Mouse (Mus musculus): ENCODE data around the gene Acer1. TPM values are rescaled to one million over a fixed set of nuclear protein-coding genes. Genes with fewer than 3 reads are reported as not detected.

Gene Acer1
- polyA plus RNA-seq, 1 experiment from 2014 or later, result 2.4 TPM

DNA sequence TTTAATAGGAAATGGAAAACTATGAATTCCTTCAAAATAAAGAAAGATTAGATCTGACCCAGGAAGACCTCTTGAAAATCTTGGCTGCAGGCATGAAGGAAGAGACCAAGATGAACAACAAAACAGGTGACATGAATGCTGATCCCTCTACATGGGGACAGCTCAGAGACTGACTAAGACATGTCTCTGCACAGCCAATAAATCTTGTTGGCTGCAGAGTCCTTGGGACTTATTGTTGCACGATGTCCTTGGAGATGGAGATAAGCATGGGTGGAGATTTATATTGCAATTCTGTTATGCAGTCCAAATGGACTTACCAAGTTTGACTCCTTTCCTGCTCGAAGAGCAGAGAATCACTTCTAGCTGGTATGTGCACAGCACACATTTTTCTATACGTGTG, 12.6 kb downstream of the Acer1 start:
- ATAC-seq (ENCODE audit: low read depth), result no peak
- Histone ChIP-seq H3K4me1 (ENCODE audit: control insufficient read depth, insufficient read depth, low read length) (no peaks in the 10 kb centered on the region), H3K36me3 (ENCODE audit: control insufficient read depth, insufficient read depth, low read length) (no peaks in the 10 kb centered on the region), H3K4me2 (ENCODE audit: low read depth, low read length) (no peak overlapping the region), H3K9me3 (ENCODE audit: control insufficient read depth, low read length) (no peaks in the 10 kb centered on the region), H3K4me3 (ENCODE audit: low read depth, low read length) (no peak overlapping the region), H3K27me3 (replicated peaks; ENCODE audit: control insufficient read depth, insufficient read depth, low read length) (0 out of 2 replicates have a peak, but pooled peaks cover 6% of the 10 kb centered on the region), H3K9ac (ENCODE audit: low read depth, low read length) (no peak overlapping the region), H3K27ac (replicated peaks; ENCODE audit: low read depth, low read length) (no peak overlapping the region)
- DNase-seq (ENCODE audit: low spot score), result no peak
- 69% methylated on average over 3 of the region's 3 CpGs for WGBS

DNA sequence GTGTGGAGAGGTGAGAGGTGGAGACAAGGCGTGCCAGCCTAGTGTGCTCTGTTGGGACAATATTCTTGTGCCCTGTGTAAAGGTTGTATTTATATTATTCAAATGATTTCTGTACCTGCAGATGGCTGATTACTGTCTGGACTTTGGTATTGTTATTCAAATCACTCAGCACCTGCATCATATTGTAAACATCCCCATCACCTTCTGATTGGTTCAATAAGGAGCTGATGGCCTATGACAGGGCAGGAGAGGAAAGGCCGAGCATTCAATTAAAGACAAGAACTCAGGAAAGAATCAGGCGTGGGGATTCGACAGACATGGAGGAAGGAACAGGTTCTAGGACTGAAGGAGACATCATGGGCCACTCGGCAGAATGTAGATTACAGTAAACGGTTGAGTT, 18.3 kb downstream of the Acer1 start:
- Histone ChIP-seq H3K9ac (ENCODE audit: low read depth, low read length) (no peak overlapping the region), H3K36me3 (ENCODE audit: control insufficient read depth, insufficient read depth, low read length) (no peaks in the 10 kb centered on the region), H3K27me3 (replicated peaks; ENCODE audit: control insufficient read depth, insufficient read depth, low read length) (no peaks in the 10 kb centered on the region), H3K27ac (replicated peaks; ENCODE audit: low read depth, low read length) (no peak overlapping the region), H3K4me3 (ENCODE audit: low read depth, low read length) (no peak overlapping the region), H3K4me1 (ENCODE audit: control insufficient read depth, insufficient read depth, low read length) (no peaks in the 10 kb centered on the region), H3K4me2 (ENCODE audit: low read depth, low read length) (no peak overlapping the region), H3K9me3 (ENCODE audit: control insufficient read depth, low read length) (no peaks in the 10 kb centered on the region)
- 78% methylated on average over 6 of the region's 6 CpGs for WGBS
- no peak for ATAC-seq (ENCODE audit: low read depth)
- no peak for DNase-seq (ENCODE audit: low spot score)

DNA sequence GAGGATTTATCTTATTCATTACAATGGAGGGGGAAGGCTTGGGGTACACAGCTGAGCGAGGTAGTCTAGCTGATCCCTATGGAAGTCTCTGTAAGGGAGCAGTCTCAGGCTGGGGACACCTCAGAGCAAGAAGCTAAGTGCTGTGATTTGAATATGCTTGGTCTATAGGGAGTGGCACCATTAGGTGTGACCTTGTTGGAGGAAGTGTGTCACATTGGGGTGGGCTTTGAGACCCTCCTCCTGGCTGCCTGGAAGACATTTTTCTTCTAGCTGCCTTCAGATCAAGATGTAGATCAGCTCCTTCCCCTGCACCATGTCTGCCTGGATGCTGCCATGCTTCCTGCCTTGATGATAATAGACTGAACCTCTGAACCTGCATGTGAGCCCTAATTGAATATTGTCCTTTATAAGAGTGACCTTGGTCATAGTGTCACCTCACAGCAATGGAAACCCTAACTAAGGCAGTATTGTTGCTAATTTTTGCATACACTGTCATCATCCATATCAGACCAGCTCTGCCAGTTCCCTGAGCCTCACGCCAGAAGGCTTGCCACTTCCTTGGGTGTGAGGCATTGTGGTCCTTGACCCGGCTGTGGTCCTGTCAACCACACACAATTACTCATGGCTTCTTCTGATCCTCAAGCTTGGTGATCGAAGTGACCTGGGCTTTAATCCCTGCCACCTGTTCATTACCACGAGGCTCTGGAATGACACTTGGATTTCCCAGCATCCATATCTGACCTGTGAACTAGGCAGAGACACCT, 19.1 kb downstream of the Acer1 start:
- DNase-seq (ENCODE audit: low spot score) (no peak), ATAC-seq (ENCODE audit: low read depth) (no peak)
- Histone ChIP-seq H3K4me2 (ENCODE audit: low read depth, low read length) (no peak overlapping the region), H3K36me3 (ENCODE audit: control insufficient read depth, insufficient read depth, low read length) (no peaks in the 10 kb centered on the region), H3K4me3 (ENCODE audit: low read depth, low read length) (no peak overlapping the region), H3K9me3 (ENCODE audit: control insufficient read depth, low read length) (no peaks in the 10 kb centered on the region), H3K27ac (replicated peaks; ENCODE audit: low read depth, low read length) (no peak overlapping the region), H3K9ac (ENCODE audit: low read depth, low read length) (no peak overlapping the region), H3K27me3 (replicated peaks; ENCODE audit: control insufficient read depth, insufficient read depth, low read length) (no peaks in the 10 kb centered on the region), H3K4me1 (ENCODE audit: control insufficient read depth, insufficient read depth, low read length) (no peaks in the 10 kb centered on the region)
- 73% methylated on average over 5 of the region's 5 CpGs for WGBS

DNA sequence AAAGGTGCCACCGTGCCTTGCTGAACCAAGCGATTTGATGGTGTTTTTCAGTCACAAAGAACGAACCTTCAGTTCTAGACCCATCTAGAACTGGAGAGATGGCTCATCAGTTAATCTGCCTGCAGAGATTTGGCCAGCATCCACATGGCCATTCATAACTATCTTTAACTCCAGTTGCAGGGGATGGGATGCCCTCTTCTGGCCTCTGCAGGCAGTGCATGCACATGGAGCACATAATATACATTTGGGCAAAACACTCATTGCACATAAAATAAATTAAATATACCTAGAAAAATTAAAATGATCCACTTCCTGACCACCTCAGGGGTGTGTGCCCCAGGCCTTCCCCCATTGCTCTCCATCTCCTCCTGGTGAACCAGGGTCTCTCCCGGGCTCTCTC, 20.0 kb downstream of the Acer1 start:
- H3K27me3 ChIP-seq (replicated peaks; ENCODE audit: control insufficient read depth, insufficient read depth, low read length), result no peaks in the 10 kb centered on the region
- no peak for ATAC-seq (ENCODE audit: low read depth)
- H3K4me2 ChIP-seq (ENCODE audit: low read depth, low read length), result no peak overlapping the region
- H3K9me3 ChIP-seq (ENCODE audit: control insufficient read depth, low read length), result no peaks in the 10 kb centered on the region
- H3K4me1 ChIP-seq (ENCODE audit: control insufficient read depth, insufficient read depth, low read length), result no peaks in the 10 kb centered on the region
- H3K9ac ChIP-seq (ENCODE audit: low read depth, low read length), result no peak overlapping the region
- no peaks in the 10 kb centered on the region for H3K36me3 ChIP-seq (ENCODE audit: control insufficient read depth, insufficient read depth, low read length)
- DNase-seq (ENCODE audit: low spot score), result no peak
- 96% methylated on average over 4 of the region's 4 CpGs for WGBS
- no peak overlapping the region for H3K4me3 ChIP-seq (ENCODE audit: low read depth, low read length)
- no peak overlapping the region for H3K27ac ChIP-seq (replicated peaks; ENCODE audit: low read depth, low read length)

DNA sequence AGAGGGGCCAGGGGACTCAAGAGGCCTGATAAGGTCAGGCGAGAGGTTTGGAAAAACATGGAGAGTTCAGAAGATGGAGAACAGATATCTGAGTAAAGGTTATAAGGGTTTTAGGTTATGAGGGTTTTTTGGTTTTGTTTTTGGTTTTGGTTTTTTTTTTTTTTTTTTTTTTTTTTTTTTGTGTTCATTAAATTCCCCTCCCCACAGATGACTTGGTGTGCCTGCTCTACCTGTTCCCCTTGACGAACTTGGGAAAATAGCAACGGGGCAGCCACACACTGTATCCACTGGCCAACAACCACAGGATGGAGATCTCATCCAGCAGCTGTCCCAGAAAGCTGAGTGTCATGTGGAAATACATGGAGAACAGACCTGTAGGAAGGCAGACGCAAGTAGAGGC, 23.3 kb downstream of the Acer1 start:
- 68% methylated on average over 4 of the region's 4 CpGs for WGBS
- Histone ChIP-seq H3K27ac (replicated peaks; ENCODE audit: low read depth, low read length) (no peak overlapping the region), H3K36me3 (ENCODE audit: control insufficient read depth, insufficient read depth, low read length) (no peaks in the 10 kb centered on the region), H3K4me2 (ENCODE audit: low read depth, low read length) (no peak overlapping the region), H3K27me3 (replicated peaks; ENCODE audit: control insufficient read depth, insufficient read depth, low read length) (no peaks in the 10 kb centered on the region), H3K4me3 (ENCODE audit: low read depth, low read length) (no peak overlapping the region), H3K9ac (ENCODE audit: low read depth, low read length) (no peak overlapping the region), H3K4me1 (ENCODE audit: control insufficient read depth, insufficient read depth, low read length) (no peaks in the 10 kb centered on the region), H3K9me3 (ENCODE audit: control insufficient read depth, low read length) (no peaks in the 10 kb centered on the region)
- DNase-seq (ENCODE audit: low spot score) (no peak), ATAC-seq (ENCODE audit: low read depth) (no peak)

DNA sequence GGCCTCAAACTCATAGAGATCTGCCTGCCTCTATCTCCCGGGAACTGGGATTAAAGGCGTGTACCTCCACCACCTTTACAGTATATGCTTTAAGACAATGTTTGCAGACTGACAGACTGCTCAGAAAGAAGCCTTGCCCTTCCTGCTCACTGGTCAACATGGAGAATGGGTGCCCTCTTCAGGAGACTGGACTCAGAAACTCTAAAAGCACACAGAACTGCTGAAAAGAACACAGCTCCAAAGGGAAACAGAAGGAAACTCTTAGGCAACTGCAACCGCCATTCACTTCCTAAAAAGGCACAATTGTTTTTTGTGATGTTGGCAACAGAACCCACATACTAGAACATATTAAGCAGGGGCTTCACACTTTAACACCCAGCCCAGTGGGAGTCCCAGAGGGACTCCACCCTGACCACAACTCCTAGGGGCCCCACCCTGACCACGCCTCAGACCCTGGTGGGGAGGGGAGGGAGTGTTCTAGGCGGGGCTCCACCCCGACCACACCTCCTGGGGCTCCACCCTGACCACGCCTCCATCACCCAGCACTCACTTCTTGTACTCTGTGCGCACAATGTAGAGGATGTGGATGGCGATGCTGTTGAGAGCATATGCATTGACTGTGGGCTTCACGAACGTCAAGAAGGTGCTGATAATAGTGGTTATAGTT, 24.0 kb downstream of the Acer1 start:
- H3K4me2 ChIP-seq (ENCODE audit: low read depth, low read length), result no peak overlapping the region
- no peak overlapping the region for H3K27ac ChIP-seq (replicated peaks; ENCODE audit: low read depth, low read length)
- no peak overlapping the region for H3K4me3 ChIP-seq (ENCODE audit: low read depth, low read length)
- ATAC-seq (ENCODE audit: low read depth) (no peak), DNase-seq (ENCODE audit: low spot score) (no peak)
- WGBS, result 29% methylated on average over 11 of the region's 11 CpGs
- no peaks in the 10 kb centered on the region for H3K36me3 ChIP-seq (ENCODE audit: control insufficient read depth, insufficient read depth, low read length)
- H3K9ac ChIP-seq (ENCODE audit: low read depth, low read length), result no peak overlapping the region
- H3K4me1 ChIP-seq (ENCODE audit: control insufficient read depth, insufficient read depth, low read length), result no peaks in the 10 kb centered on the region
- H3K27me3 ChIP-seq (replicated peaks; ENCODE audit: control insufficient read depth, insufficient read depth, low read length), result no peaks in the 10 kb centered on the region
- H3K9me3 ChIP-seq (ENCODE audit: control insufficient read depth, low read length), result no peaks in the 10 kb centered on the region

DNA sequence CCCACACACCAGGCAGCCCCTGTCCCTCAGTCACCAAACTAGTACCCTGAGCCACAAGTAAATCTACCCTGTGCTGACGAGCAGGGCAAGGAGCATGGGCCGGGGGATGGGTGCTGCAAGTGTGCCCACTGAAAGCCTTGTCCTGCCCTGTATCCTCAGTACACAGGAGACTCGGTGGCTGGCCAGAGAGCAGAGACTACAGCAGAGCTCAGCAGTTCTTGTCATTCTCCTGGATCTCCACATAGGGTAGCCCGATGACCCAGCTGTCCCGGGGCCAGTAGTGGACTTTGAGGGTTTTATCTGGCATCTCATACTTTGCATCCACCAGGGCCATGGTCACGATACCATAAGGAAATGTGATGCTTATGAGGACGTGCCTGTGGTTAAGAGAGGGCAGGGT, 27.1 kb downstream of the Acer1 start:
- Histone ChIP-seq H3K27me3 (replicated peaks; ENCODE audit: control insufficient read depth, insufficient read depth, low read length) (no peaks in the 10 kb centered on the region), H3K4me2 (ENCODE audit: low read depth, low read length) (no peak overlapping the region), H3K9ac (ENCODE audit: low read depth, low read length) (no peak overlapping the region), H3K36me3 (ENCODE audit: control insufficient read depth, insufficient read depth, low read length) (no peaks in the 10 kb centered on the region), H3K4me3 (ENCODE audit: low read depth, low read length) (no peak overlapping the region), H3K27ac (replicated peaks; ENCODE audit: low read depth, low read length) (no peak overlapping the region), H3K9me3 (ENCODE audit: control insufficient read depth, low read length) (no peaks in the 10 kb centered on the region), H3K4me1 (ENCODE audit: control insufficient read depth, insufficient read depth, low read length) (no peaks in the 10 kb centered on the region)
- WGBS, result 88% methylated on average over 7 of the region's 7 CpGs
- DNase-seq (ENCODE audit: low spot score) (no peak), ATAC-seq (ENCODE audit: low read depth) (no peak)

DNA sequence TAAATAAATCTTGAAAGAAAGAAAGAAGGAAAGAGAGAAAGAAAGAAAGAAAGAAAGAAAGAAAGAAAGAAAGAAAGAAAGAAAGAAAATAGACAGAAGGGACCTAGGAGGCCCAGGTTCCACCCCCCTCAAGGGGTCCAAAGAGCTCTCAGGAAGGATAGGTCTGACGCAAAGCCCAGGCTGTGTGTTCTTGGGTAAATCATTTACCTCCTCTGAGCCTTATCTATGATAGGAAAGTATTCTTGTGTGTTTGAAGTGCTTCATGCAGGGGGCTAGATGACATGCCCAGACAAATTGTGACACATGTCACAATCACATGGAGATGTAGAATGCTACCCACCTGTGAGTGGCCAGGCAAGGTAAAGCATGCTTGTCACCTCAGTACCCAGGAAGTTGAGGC, 29.3 kb downstream of the Acer1 start:
- Histone ChIP-seq H3K9me3 (ENCODE audit: control insufficient read depth, low read length) (no peaks in the 10 kb centered on the region), H3K36me3 (ENCODE audit: control insufficient read depth, insufficient read depth, low read length) (no peaks in the 10 kb centered on the region), H3K27ac (replicated peaks; ENCODE audit: low read depth, low read length) (no peak overlapping the region), H3K9ac (ENCODE audit: low read depth, low read length) (no peak overlapping the region), H3K4me3 (ENCODE audit: low read depth, low read length) (no peak overlapping the region), H3K4me1 (ENCODE audit: control insufficient read depth, insufficient read depth, low read length) (no peaks in the 10 kb centered on the region), H3K4me2 (ENCODE audit: low read depth, low read length) (no peak overlapping the region), H3K27me3 (replicated peaks; ENCODE audit: control insufficient read depth, insufficient read depth, low read length) (no peaks in the 10 kb centered on the region)
- DNase-seq (ENCODE audit: low spot score), result no peak
- 79% methylated on average over 1 of the region's 1 CpGs for WGBS
- ATAC-seq (ENCODE audit: low read depth), result no peak

DNA sequence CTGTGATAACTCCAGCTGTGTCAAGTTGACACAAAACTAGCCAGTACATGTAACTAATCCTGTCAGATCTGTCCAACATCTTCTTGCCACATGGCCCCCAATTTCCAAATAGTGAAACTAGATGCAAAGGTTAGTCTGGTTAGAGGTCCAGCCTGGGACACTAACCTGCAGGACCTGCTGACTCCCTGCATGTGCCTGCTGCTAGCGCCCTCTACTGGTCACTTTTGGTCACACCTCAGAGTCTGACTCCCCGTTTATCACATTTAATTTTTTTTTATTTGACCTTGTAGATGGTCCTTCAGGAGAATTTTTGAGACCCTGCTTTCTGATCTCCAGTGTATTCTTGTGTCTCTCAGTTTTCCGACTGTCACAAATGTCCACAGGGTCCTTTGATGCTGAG, 31.0 kb downstream of the Acer1 start:
- no peak overlapping the region for H3K27ac ChIP-seq (replicated peaks; ENCODE audit: low read depth, low read length)
- H3K27me3 ChIP-seq (replicated peaks; ENCODE audit: control insufficient read depth, insufficient read depth, low read length), result no peaks in the 10 kb centered on the region
- H3K4me3 ChIP-seq (ENCODE audit: low read depth, low read length), result no peak overlapping the region
- no peak overlapping the region for H3K4me2 ChIP-seq (ENCODE audit: low read depth, low read length)
- no peaks in the 10 kb centered on the region for H3K4me1 ChIP-seq (ENCODE audit: control insufficient read depth, insufficient read depth, low read length)
- ATAC-seq (ENCODE audit: low read depth) (no peak), DNase-seq (ENCODE audit: low spot score) (no peak)
- whole genome bisulfite sequencing, result 20% methylated on average over 3 of the region's 3 CpGs
- no peak overlapping the region for H3K9ac ChIP-seq (ENCODE audit: low read depth, low read length)
- no peaks in the 10 kb centered on the region for H3K36me3 ChIP-seq (ENCODE audit: control insufficient read depth, insufficient read depth, low read length)
- peaks cover 4% of the 10 kb centered on the region; the same call in 1 of the 2 replicates for H3K9me3 ChIP-seq (ENCODE audit: control insufficient read depth, low read length)

Data from embryonic facial prominence, embryonic 14.5 days (tissue).